Mouse (Mus musculus): Measurements from ENCODE around the gene Dock9. TPM values are rescaled to one million over a fixed set of nuclear protein-coding genes. Genes with fewer than 3 reads are reported as not detected.
"Not testable (repeated sequence)": the region's sequence is repeated elsewhere in the genome, so short reads cannot be mapped to it uniquely, and the experiment has no call there.

The Dock9 gene
- polyA plus RNA-seq, 1 experiment from 2014 or later, result 5.1 TPM

GRCm38 (mm10) chr14:121634736-121635430 lies 162.8 kb downstream of the Dock9 start:
- H3K4me2 ChIP-seq, result no peak overlapping the region
- WGBS, result 90% methylated on average over 11 of the region's 11 CpGs
- ATAC-seq (ENCODE audit: insufficient number of reproducible peaks, insufficient read depth, low FRiP score, low TSS enrichment, low read depth), result no peak
- no peaks in the 10 kb centered on the region for H3K27me3 ChIP-seq
- H3K4me3 ChIP-seq (replicated peaks), result no peak overlapping the region
- H3K4me1 ChIP-seq (replicated peaks), result no peaks in the 10 kb centered on the region
- H3K36me3 ChIP-seq, result peaks cover 13% of the 10 kb centered on the region
- H3K9me3 ChIP-seq, result no peaks in the 10 kb centered on the region
- no peak overlapping the region for H3K27ac ChIP-seq
- no peak overlapping the region for H3K9ac ChIP-seq (replicated peaks)

GRCm38 (mm10) chr14:121634093-121634735 lies 163.4 kb downstream of the Dock9 start:
- Histone ChIP-seq H3K9me3 (no peaks in the 10 kb centered on the region), H3K4me3 (replicated peaks) (no peak overlapping the region), H3K4me1 (replicated peaks) (no peaks in the 10 kb centered on the region), H3K27ac (no peak overlapping the region), H3K4me2 (no peak overlapping the region), H3K27me3 (no peaks in the 10 kb centered on the region), H3K9ac (replicated peaks) (no peak overlapping the region), H3K36me3 (peaks cover 7% of the 10 kb centered on the region)
- no peak for ATAC-seq (ENCODE audit: insufficient number of reproducible peaks, insufficient read depth, low FRiP score, low TSS enrichment, low read depth)
- 81% methylated on average over 14 of the region's 14 CpGs for WGBS

- Histone ChIP-seq H3K36me3 (no peaks in the 10 kb centered on the region; the same call in 1 of the 2 replicates), H3K4me1 (replicated peaks) (no peaks in the 10 kb centered on the region), H3K9ac (replicated peaks) (no peak overlapping the region), H3K27ac (no peak overlapping the region), H3K4me3 (replicated peaks) (no peak overlapping the region), H3K9me3 (no peaks in the 10 kb centered on the region), H3K4me2 (no peak overlapping the region), H3K27me3 (no peaks in the 10 kb centered on the region)
- 93% methylated on average over 8 of the region's 8 CpGs for WGBS
- no peak for ATAC-seq (ENCODE audit: insufficient number of reproducible peaks, insufficient read depth, low FRiP score, low TSS enrichment, low read depth)
Measured at GRCm38 (mm10) chr14:121631934-121632333, 165.7 kb downstream of the Dock9 start.

- Histone ChIP-seq H3K36me3 (peaks cover 6% of the 10 kb centered on the region; the same call in 1 of the 2 replicates), H3K4me2 (no peak overlapping the region), H3K9me3 (no peaks in the 10 kb centered on the region), H3K27ac (no peak overlapping the region), H3K4me3 (replicated peaks) (no peak overlapping the region), H3K9ac (replicated peaks) (no peak overlapping the region), H3K27me3 (no peaks in the 10 kb centered on the region), H3K4me1 (replicated peaks) (no peaks in the 10 kb centered on the region)
- 89% methylated on average over 12 of the region's 12 CpGs for WGBS
- ATAC-seq (ENCODE audit: insufficient number of reproducible peaks, insufficient read depth, low FRiP score, low TSS enrichment, low read depth), result no peak
Measured at GRCm38 (mm10) chr14:121626741-121627140, 170.9 kb downstream of the Dock9 start.

- not testable (repeated sequence) for H3K4me1 ChIP-seq (replicated peaks); H3K36me3 ChIP-seq; H3K27me3 ChIP-seq; H3K9me3 ChIP-seq; H3K4me2 ChIP-seq; H3K9ac ChIP-seq (replicated peaks); H3K27ac ChIP-seq; ATAC-seq (ENCODE audit: insufficient number of reproducible peaks, insufficient read depth, low FRiP score, low TSS enrichment, low read depth); H3K4me3 ChIP-seq (replicated peaks)
- 91% methylated on average over 6 of the region's 6 CpGs for WGBS
Measured at GRCm38 (mm10) chr14:121623996-121624542, 173.6 kb downstream of the Dock9 start.

- H3K27ac ChIP-seq, result no peak overlapping the region
- peaks cover 9% of the 10 kb centered on the region; the same call in 1 of the 2 replicates for H3K36me3 ChIP-seq
- H3K4me3 ChIP-seq (replicated peaks), result no peak overlapping the region
- no peak for ATAC-seq (ENCODE audit: insufficient number of reproducible peaks, insufficient read depth, low FRiP score, low TSS enrichment, low read depth)
- 91% methylated on average over 3 of the region's 3 CpGs for WGBS
- H3K4me1 ChIP-seq (replicated peaks), result no peaks in the 10 kb centered on the region
- no peaks in the 10 kb centered on the region for H3K27me3 ChIP-seq
- H3K4me2 ChIP-seq, result no peak overlapping the region
- no peaks in the 10 kb centered on the region for H3K9me3 ChIP-seq
- no peak overlapping the region for H3K9ac ChIP-seq (replicated peaks)
Measured at GRCm38 (mm10) chr14:121621806-121622205, 175.8 kb downstream of the Dock9 start.

GRCm38 (mm10) chr14:121620567-121620966 lies 177.1 kb downstream of the Dock9 start:
- Histone ChIP-seq H3K4me3 (replicated peaks) (no peak overlapping the region), H3K4me1 (replicated peaks) (no peaks in the 10 kb centered on the region), H3K9ac (replicated peaks) (no peak overlapping the region), H3K27me3 (no peaks in the 10 kb centered on the region), H3K36me3 (peaks cover 9% of the 10 kb centered on the region; the same call in 1 of the 2 replicates), H3K4me2 (no peak overlapping the region), H3K9me3 (no peaks in the 10 kb centered on the region), H3K27ac (no peak overlapping the region)
- ATAC-seq (ENCODE audit: insufficient number of reproducible peaks, insufficient read depth, low FRiP score, low TSS enrichment, low read depth), result no peak
- WGBS, result 87% methylated on average over 3 of the region's 3 CpGs

GRCm38 (mm10) chr14:121620157-121620556 lies 177.5 kb downstream of the Dock9 start:
- WGBS, result 98% methylated on average over 7 of the region's 7 CpGs
- no peak overlapping the region for H3K4me2 ChIP-seq
- H3K9me3 ChIP-seq, result no peaks in the 10 kb centered on the region
- peaks cover 9% of the 10 kb centered on the region; the same call in 1 of the 2 replicates for H3K36me3 ChIP-seq
- H3K27ac ChIP-seq, result no peak overlapping the region
- H3K27me3 ChIP-seq, result no peaks in the 10 kb centered on the region
- no peak overlapping the region for H3K9ac ChIP-seq (replicated peaks)
- no peaks in the 10 kb centered on the region for H3K4me1 ChIP-seq (replicated peaks)
- ATAC-seq (ENCODE audit: insufficient number of reproducible peaks, insufficient read depth, low FRiP score, low TSS enrichment, low read depth), result no peak
- H3K4me3 ChIP-seq (replicated peaks), result no peak overlapping the region

GRCm38 (mm10) chr14:121617645-121618390 lies 179.8 kb downstream of the Dock9 start:
- Histone ChIP-seq H3K27ac (no peak overlapping the region), H3K4me1 (replicated peaks) (no peaks in the 10 kb centered on the region), H3K9ac (replicated peaks) (no peak overlapping the region), H3K9me3 (no peaks in the 10 kb centered on the region), H3K27me3 (no peaks in the 10 kb centered on the region), H3K4me3 (replicated peaks) (no peak overlapping the region), H3K36me3 (peaks cover 9% of the 10 kb centered on the region; the same call in 1 of the 2 replicates), H3K4me2 (no peak overlapping the region)
- WGBS, result 82% methylated on average over 4 of the region's 4 CpGs
- ATAC-seq (ENCODE audit: insufficient number of reproducible peaks, insufficient read depth, low FRiP score, low TSS enrichment, low read depth), result no peak

- ATAC-seq (ENCODE audit: insufficient number of reproducible peaks, insufficient read depth, low FRiP score, low TSS enrichment, low read depth), result no peak
- Histone ChIP-seq H3K4me3 (replicated peaks) (no peak overlapping the region), H3K27me3 (no peaks in the 10 kb centered on the region), H3K9ac (replicated peaks) (no peak overlapping the region), H3K4me2 (no peak overlapping the region), H3K27ac (no peak overlapping the region), H3K9me3 (no peaks in the 10 kb centered on the region), H3K36me3 (peaks cover 3% of the 10 kb centered on the region; the same call in 1 of the 2 replicates), H3K4me1 (replicated peaks) (peaks cover 4% of the 10 kb centered on the region; the same call in 1 of the 2 replicates)
- 76% methylated on average over 10 of the region's 10 CpGs for WGBS
Measured at GRCm38 (mm10) chr14:121615431-121615830, 182.2 kb downstream of the Dock9 start.

All from limb, embryonic 12.5 days (tissue).